Mouse (Mus musculus) CD4-positive helper T cell, adult 2 months (primary cell): Measurements from ENCODE around the gene Tssk6.
"Not testable (repeated sequence)": the region's sequence is repeated elsewhere in the genome, so short reads cannot be mapped to it uniquely, and the experiment has no call there.

Experiments
- DNase-seq: peaks from one replicate; pipeline ENCODE4 v3.0.0-alpha.2; 2012; ENCODE audit warnings: low read depth, missing footprints, low spot score

Tssk6 gene

GRCm38 (mm10) chr8:69918506-69918905 is 16.5 kb downstream of the Tssk6 start:
- DNase-seq: peak; percentile 65

GRCm38 (mm10) chr8:69919010-69919409 is 17.0 kb downstream of the Tssk6 start:
- peak; percentile 92 for DNase-seq

- peak; percentile 94 for DNase-seq
These were observed 18.1 kb downstream of the Tssk6 start for GRCm38 (mm10) chr8:69919876-69920662.

GRCm38 (mm10) chr8:69921141-69921540 is 19.2 kb downstream of the Tssk6 start:
- DNase-seq: no peak

- DNase-seq: no peak
These were observed 22.0 kb downstream of the Tssk6 start for GRCm38 (mm10) chr8:69923986-69924385.

GRCm38 (mm10) chr8:69926901-69927300 is 24.9 kb downstream of the Tssk6 start:
- no peak for DNase-seq

GRCm38 (mm10) chr8:69933811-69934210 is 31.8 kb downstream of the Tssk6 start:
- peak; percentile 50 for DNase-seq

- no peak for DNase-seq
These were observed 32.6 kb downstream of the Tssk6 start for GRCm38 (mm10) chr8:69934582-69934981.

- DNase-seq: no peak
These were observed 33.4 kb downstream of the Tssk6 start for GRCm38 (mm10) chr8:69935431-69935830.

- DNase-seq: no peak
These were observed 34.2 kb downstream of the Tssk6 start for GRCm38 (mm10) chr8:69936050-69936794.

GRCm38 (mm10) chr8:69937466-69937865 is 35.5 kb downstream of the Tssk6 start:
- DNase-seq: peak; percentile 43

GRCm38 (mm10) chr8:69938245-69938982 is 36.4 kb downstream of the Tssk6 start:
- peak; percentile 48 for DNase-seq

GRCm38 (mm10) chr8:69939633-69940032 is 37.6 kb downstream of the Tssk6 start:
- DNase-seq: no peak

GRCm38 (mm10) chr8:69940386-69940785 is 38.4 kb downstream of the Tssk6 start:
- DNase-seq: peak; percentile 24

- not testable (repeated sequence) for DNase-seq
These were observed 40.5 kb downstream of the Tssk6 start for GRCm38 (mm10) chr8:69942495-69942894.

- DNase-seq: no peak
These were observed 48.3 kb downstream of the Tssk6 start for GRCm38 (mm10) chr8:69950300-69950699.
